Mouse (Mus musculus) CH12.LX (cell line): Measurements from ENCODE around the gene Olfr507. TPM values are rescaled to one million over a fixed set of nuclear protein-coding genes. Genes with fewer than 3 reads are reported as not detected.

Experiments used
- DNase-seq: peaks from one replicate; pipeline ENCODE4 v3.0.0-alpha.2; 2013; ENCODE audit errors: extremely low read depth
- H3K27ac ChIP-seq: 2 replicates; pipeline ENCODE4 v1.5.1; 2012; ENCODE audit warnings: low read depth, mild to moderate bottlenecking, control low read depth, moderate library complexity; ENCODE audit not compliant: insufficient read depth
- H3K27me3 ChIP-seq: replicated peaks from 2 replicates; pipeline ENCODE3; 2012; ENCODE audit warnings: inconsistent platforms
- H3K36me3 ChIP-seq, 2 experiments: replicated peaks in 1 of 2; 2 replicates each; pipeline versions ENCODE3 to v1.6.1; 2012; ENCODE audit warnings: inconsistent platforms in 1 of 2, low read length in 1 of 2, mild to moderate bottlenecking in 1 of 2, mixed read lengths in 1 of 2, moderate library complexity in 1 of 2; ENCODE audit not compliant: control insufficient read depth in 1 of 2, insufficient read depth in 1 of 2
- H3K4me1 ChIP-seq, 2 experiments: 2 replicates each; pipeline ENCODE4 v1.6.1; 2012; ENCODE audit warnings: inconsistent platforms in 1 of 2, moderate library complexity in 1 of 2; ENCODE audit not compliant: insufficient read depth in 2 of 2, control insufficient read depth in 1 of 2
- H3K4me2 ChIP-seq: 2 replicates; pipeline ENCODE4 v1.6.1; 2012; ENCODE audit warnings: low read depth, mild to moderate bottlenecking, control low read depth; ENCODE audit not compliant: poor library complexity, insufficient read depth, severe bottlenecking
- H3K4me3 ChIP-seq, 3 experiments: fragments of 150-350 bp in 1 of 3; sonication (generic) in 1 of 3; replicated peaks in 1 of 3; 2 replicates each; pipeline versions ENCODE3 to v1.5.1; 2011 to 2012; ENCODE audit warnings: low read depth in 2 of 3, low read length in 2 of 3, mild to moderate bottlenecking in 2 of 3, moderate library complexity in 2 of 3, control low read depth in 1 of 3, improper control_type of control experiment in 1 of 3, inconsistent platforms in 1 of 3, mixed read lengths in 1 of 3; ENCODE audit not compliant: poor library complexity in 1 of 3
- H3K79me2 ChIP-seq: replicated peaks from 2 replicates; pipeline ENCODE4 v1.6.1; 2012; ENCODE audit warnings: mild to moderate bottlenecking, moderate library complexity; ENCODE audit not compliant: control insufficient read depth, poor library complexity, insufficient read depth, severe bottlenecking; ENCODE audit errors: extremely low read depth
- H3K9ac ChIP-seq: 2 replicates; pipeline ENCODE4 v1.6.1; 2012; ENCODE audit warnings: low read depth, mild to moderate bottlenecking, control low read depth, moderate library complexity; ENCODE audit not compliant: insufficient read depth
- H3K9me3 ChIP-seq: replicated peaks from 2 replicates; pipeline ENCODE3; 2012; ENCODE audit warnings: low read length, inconsistent platforms, mixed read lengths
- BHLHE40 ChIP-seq: IDR thresholded peaks from 2 replicates; pipeline ENCODE4 v1.6.1; 2011; ENCODE audit warnings: mild to moderate bottlenecking, low read depth, low read length, improper control_type of control experiment
- E2F4 ChIP-seq: IDR thresholded peaks from 2 replicates; pipeline ENCODE4 v1.6.1; 2011; ENCODE audit warnings: low read depth, low read length, improper control_type of control experiment; ENCODE audit not compliant: insufficient replicate concordance
- EP300 ChIP-seq: IDR thresholded peaks from 2 replicates; pipeline ENCODE4 v1.6.1; 2011; ENCODE audit warnings: low read length, improper control_type of control experiment
- ETS1 ChIP-seq: conservative IDR thresholded peaks from 2 replicates; pipeline ENCODE4 v1.6.1; 2012; ENCODE audit warnings: low read depth, mild to moderate bottlenecking, inconsistent platforms, low read length, improper control_type of control experiment, moderate library complexity
- IRF4 ChIP-seq: IDR thresholded peaks from 2 replicates; pipeline ENCODE4 v1.6.1; 2014; ENCODE audit warnings: low read depth, mild to moderate bottlenecking, inconsistent platforms, low read length, improper control_type of control experiment
- JUND ChIP-seq: conservative IDR thresholded peaks from 2 replicates; pipeline ENCODE4 v1.6.1; 2011; ENCODE audit warnings: low read depth, low read length, improper control_type of control experiment
- KAT2A ChIP-seq: IDR thresholded peaks from 2 replicates; pipeline ENCODE4 v1.6.1; 2012; ENCODE audit warnings: low read length, improper control_type of control experiment, inconsistent platforms; ENCODE audit not compliant: insufficient replicate concordance
- MAFK ChIP-seq: IDR thresholded peaks from 2 replicates; pipeline ENCODE4 v1.6.1; 2011; ENCODE audit warnings: low read length, improper control_type of control experiment; ENCODE audit not compliant: insufficient replicate concordance
- MEF2A ChIP-seq: IDR thresholded peaks from 2 replicates; pipeline ENCODE4 v1.6.1; 2014; ENCODE audit warnings: low read depth, mild to moderate bottlenecking, inconsistent platforms, low read length, improper control_type of control experiment, borderline replicate concordance
- MXI1 ChIP-seq: IDR thresholded peaks from 2 replicates; pipeline ENCODE4 v1.6.1; 2011; ENCODE audit warnings: mild to moderate bottlenecking, low read depth, low read length, improper control_type of control experiment
- RAD21 ChIP-seq: IDR thresholded peaks from 2 replicates; pipeline ENCODE4 v1.6.1; 2011; ENCODE audit warnings: low read depth, mild to moderate bottlenecking, low read length, improper control_type of control experiment, moderate library complexity
- SIN3A ChIP-seq: IDR thresholded peaks from 2 replicates; pipeline ENCODE4 v1.6.1; 2012; ENCODE audit warnings: low read length, improper control_type of control experiment, inconsistent platforms
- TBP ChIP-seq: conservative IDR thresholded peaks from 2 replicates; pipeline ENCODE4 v1.6.1; 2011; ENCODE audit warnings: low read depth, low read length, improper control_type of control experiment
- TCF12 ChIP-seq: IDR thresholded peaks from 2 replicates; pipeline ENCODE4 v1.6.1; 2014; ENCODE audit warnings: low read depth, mild to moderate bottlenecking, inconsistent platforms, low read length, improper control_type of control experiment
- USF1 ChIP-seq: IDR thresholded peaks from 2 replicates; pipeline ENCODE4 v1.6.1; 2014; ENCODE audit warnings: low read depth, mild to moderate bottlenecking, inconsistent platforms, low read length, improper control_type of control experiment
- ZMIZ1 ChIP-seq: IDR thresholded peaks from 2 replicates; pipeline ENCODE4 v1.6.1; 2012; ENCODE audit warnings: low read depth, mild to moderate bottlenecking, inconsistent platforms, low read length, improper control_type of control experiment
- ZNF384 ChIP-seq: IDR thresholded peaks from 2 replicates; pipeline ENCODE4 v1.6.1; 2012; ENCODE audit warnings: low read depth, low read length, improper control_type of control experiment, inconsistent platforms
- dilution Hi-C: fragments of 300-500 bp; cut with MboI; formaldehyde crosslinking; loops from 2 replicates; pipeline ENCODE4 v1.14.3; 2020; ENCODE audit warnings: low sequenced_read_pairs; ENCODE audit not compliant: extremely low pct_unique_long_range_greater_than_20kb, extremely low pct_ligation_motif_present
- in situ Hi-C: fragments of 300-500 bp; cut with MboI; formaldehyde crosslinking; loops from 3 replicates; pipeline ENCODE4 v1.14.3; 2019; ENCODE audit warnings: low sequenced_read_pairs, low pct_ligation_motif_present, low pct_unique_long_range_greater_than_20kb, mixed read lengths
- polyA plus RNA-seq: library from polyadenylated mRNA; unstranded; fragments of >175 nt; gene quantifications from 2 replicates; pipeline ENCODE4 v1.2.1, GENCODE M21; 2012; ENCODE audit warnings: low read depth; ENCODE audit not compliant: insufficient read length
- total RNA-seq, 2 experiments: library from RNA; depleted of rRNA; stranded (reverse); fragments of 300-350 nt in 1 of 2; fragments of >200 nt in 1 of 2; gene quantifications; 2 replicates each; pipeline ENCODE4 v1.2.3; 2012 to 2014

The Olfr507 gene
- total and polyA plus RNA-seq, 3 experiments = not detected

- in situ Hi-C loops = no loop called here
- H3K27ac ChIP-seq = no peak overlapping the region
- H3K4me2 ChIP-seq = no peak overlapping the region
- no peaks in the 10 kb centered on the region for H3K36me3 ChIP-seq
- no peak for TF ChIP-seq BHLHE40
- no peak for TF ChIP-seq MXI1
- no peak for TF ChIP-seq ZMIZ1
- no peak for TF ChIP-seq MEF2A
- TF ChIP-seq USF1 = no peak
- no peak for TF ChIP-seq RAD21
- no peak for TF ChIP-seq TCF12
- TF ChIP-seq TBP = no peak
- TF ChIP-seq E2F4 = no peak
- TF ChIP-seq EP300 = no peak
- TF ChIP-seq ETS1 = no peak
- TF ChIP-seq ZNF384 = no peak
- TF ChIP-seq SIN3A = no peak
- no peak for TF ChIP-seq KAT2A
- TF ChIP-seq MAFK = no peak
- no peak for TF ChIP-seq JUND
- TF ChIP-seq IRF4 = no peak
- H3K9me3 ChIP-seq = no peaks in the 10 kb centered on the region
- H3K4me1 ChIP-seq = no peaks in the 10 kb centered on the region
- no peak overlapping the region for H3K4me3 ChIP-seq
- no peaks in the 10 kb centered on the region for H3K79me2 ChIP-seq
- dilution Hi-C loops = no loop called here
- DNase-seq = no peak
- no peaks in the 10 kb centered on the region for H3K27me3 ChIP-seq
- no peak overlapping the region for H3K9ac ChIP-seq
These were observed 49.4 kb downstream of the Olfr507 start for GRCm38 (mm10) chr7:108671058-108671457.

Other genes with a start within 250 kb of the Olfr507 start
- gene Olfr495, start 228.6 kb upstream of the Olfr507 start, total RNA-seq (2012; rRNA removed) = not detected in 2 replicates
- gene Olfr495, start 228.6 kb upstream of the Olfr507 start, total RNA-seq (2014; rRNA removed) = not detected in 2 replicates
- gene Olfr495, start 228.6 kb upstream of the Olfr507 start, polyA plus RNA-seq = not detected in 2 replicates
- gene Olfr497, start 201.4 kb upstream of the Olfr507 start, total RNA-seq (2012; rRNA removed) = not detected in 2 replicates
- gene Olfr497, start 201.4 kb upstream of the Olfr507 start, total RNA-seq (2014; rRNA removed) = not detected in 2 replicates
- gene Olfr497, start 201.4 kb upstream of the Olfr507 start, polyA plus RNA-seq = not detected in 2 replicates
- gene Olfr498, start 156.5 kb upstream of the Olfr507 start, total RNA-seq (2012; rRNA removed) = not detected in 2 replicates
- not detected in 2 replicates for gene Olfr498, start 156.5 kb upstream of the Olfr507 start, total RNA-seq (2014; rRNA removed)
- gene Olfr498, start 156.5 kb upstream of the Olfr507 start, polyA plus RNA-seq = not detected in 2 replicates
- gene Olfr502, start 96.7 kb upstream of the Olfr507 start, total RNA-seq (2012; rRNA removed) = not detected in 2 replicates
- not detected in 2 replicates for gene Olfr502, start 96.7 kb upstream of the Olfr507 start, total RNA-seq (2014; rRNA removed)
- not detected in 2 replicates for gene Olfr502, start 96.7 kb upstream of the Olfr507 start, polyA plus RNA-seq
- gene Olfr503, start 77.3 kb upstream of the Olfr507 start, total RNA-seq (2012; rRNA removed) = not detected in 2 replicates
- not detected in 2 replicates for gene Olfr503, start 77.3 kb upstream of the Olfr507 start, total RNA-seq (2014; rRNA removed)
- gene Olfr503, start 77.3 kb upstream of the Olfr507 start, polyA plus RNA-seq = not detected in 2 replicates
- not detected in 2 replicates for gene Olfr504, start 56.0 kb upstream of the Olfr507 start, total RNA-seq (2012; rRNA removed)
- not detected in 2 replicates for gene Olfr504, start 56.0 kb upstream of the Olfr507 start, total RNA-seq (2014; rRNA removed)
- gene Olfr504, start 56.0 kb upstream of the Olfr507 start, polyA plus RNA-seq = not detected in 2 replicates
- gene Olfr506, start 11.0 kb upstream of the Olfr507 start, total RNA-seq (2012; rRNA removed) = not detected in 2 replicates
- not detected in 2 replicates for gene Olfr506, start 11.0 kb upstream of the Olfr507 start, total RNA-seq (2014; rRNA removed)
- gene Olfr506, start 11.0 kb upstream of the Olfr507 start, polyA plus RNA-seq = not detected in 2 replicates
- not detected in 2 replicates for gene Olfr508, start 8.2 kb downstream of the Olfr507 start, total RNA-seq (2012; rRNA removed)
- not detected in 2 replicates for gene Olfr508, start 8.2 kb downstream of the Olfr507 start, total RNA-seq (2014; rRNA removed)
- gene Olfr508, start 8.2 kb downstream of the Olfr507 start, polyA plus RNA-seq = not detected in 2 replicates
- gene Olfr509, start 30.1 kb downstream of the Olfr507 start, total RNA-seq (2012; rRNA removed) = not detected in 2 replicates
- gene Olfr509, start 30.1 kb downstream of the Olfr507 start, total RNA-seq (2014; rRNA removed) = not detected in 2 replicates
- not detected in 2 replicates for gene Olfr509, start 30.1 kb downstream of the Olfr507 start, polyA plus RNA-seq
- not detected in 2 replicates for gene Olfr510, start 44.6 kb downstream of the Olfr507 start, total RNA-seq (2012; rRNA removed)
- not detected in 2 replicates for gene Olfr510, start 44.6 kb downstream of the Olfr507 start, total RNA-seq (2014; rRNA removed)
- not detected in 2 replicates for gene Olfr510, start 44.6 kb downstream of the Olfr507 start, polyA plus RNA-seq
- gene Olfr512, start 91.5 kb downstream of the Olfr507 start, total RNA-seq (2012; rRNA removed) = not detected in 2 replicates
- not detected in 2 replicates for gene Olfr512, start 91.5 kb downstream of the Olfr507 start, total RNA-seq (2014; rRNA removed)
- not detected in 2 replicates for gene Olfr512, start 91.5 kb downstream of the Olfr507 start, polyA plus RNA-seq
- gene Olfr513, start 129.2 kb downstream of the Olfr507 start, total RNA-seq (2012; rRNA removed) = not detected in 2 replicates
- gene Olfr513, start 129.2 kb downstream of the Olfr507 start, total RNA-seq (2014; rRNA removed) = not detected in 2 replicates
- gene Olfr513, start 129.2 kb downstream of the Olfr507 start, polyA plus RNA-seq = not detected in 2 replicates
- not detected in 2 replicates for gene Olfr514, start 204.2 kb downstream of the Olfr507 start, total RNA-seq (2012; rRNA removed)
- not detected in 2 replicates for gene Olfr514, start 204.2 kb downstream of the Olfr507 start, total RNA-seq (2014; rRNA removed)
- not detected in 2 replicates for gene Olfr514, start 204.2 kb downstream of the Olfr507 start, polyA plus RNA-seq
- not detected in 2 replicates for gene Olfr516, start 228.7 kb downstream of the Olfr507 start, total RNA-seq (2012; rRNA removed)
- not detected in 2 replicates for gene Olfr516, start 228.7 kb downstream of the Olfr507 start, total RNA-seq (2014; rRNA removed)
- not detected in 2 replicates for gene Olfr516, start 228.7 kb downstream of the Olfr507 start, polyA plus RNA-seq